Mouse (Mus musculus): ENCODE measurements around the gene Rfc4. TPM values are rescaled to one million over a fixed set of nuclear protein-coding genes. Genes with fewer than 3 reads are reported as not detected.

Rfc4 gene
- polyA plus RNA-seq, 1 experiment = 18.9 TPM

- Histone ChIP-seq H3K79me2 (ENCODE audit: control insufficient read depth, insufficient read depth) (peaks cover 41% of the 10 kb centered on the region), H3ac (ENCODE audit: control insufficient read depth, insufficient read length) (no peak overlapping the region), H3K4me2 (ENCODE audit: low read depth) (no peak overlapping the region), H3K27me3 (ENCODE audit: control insufficient read depth, insufficient read depth, insufficient read length) (no peaks in the 10 kb centered on the region), H3K36me3 (ENCODE audit: control insufficient read depth, insufficient read depth) (peaks cover 63% of the 10 kb centered on the region), H3K4me3 (no peak overlapping the region)
- TF ChIP-seq CEBPB (IDR thresholded peaks at IDR 0.05; ENCODE audit: insufficient read depth, poor library complexity, severe bottlenecking) (no peak), POLR2AphosphoS2 (IDR thresholded peaks at IDR 0.05; ENCODE audit: insufficient read length, low read depth) (peak; percentile 23), POLR2A (IDR thresholded peaks at IDR 0.05; ENCODE audit: insufficient read length, low read depth) (no peak), USF1 (IDR thresholded peaks at IDR 0.05; ENCODE audit: low read depth) (no peak), MAX (IDR thresholded peaks at IDR 0.05; ENCODE audit: low read depth) (no peak), TCF3 (IDR thresholded peaks at IDR 0.05; ENCODE audit: insufficient read length, low read depth) (no peak)
These were observed 14.6 kb downstream of the Rfc4 start for GRCm38 (mm10) chr16:23112861-23113435.

GRCm38 (mm10) chr16:23112348-23112747, 15.2 kb downstream of the Rfc4 start:
- Histone ChIP-seq H3K27me3 (ENCODE audit: control insufficient read depth, insufficient read depth, insufficient read length) (no peaks in the 10 kb centered on the region), H3K4me2 (ENCODE audit: low read depth) (no peak overlapping the region), H3ac (ENCODE audit: control insufficient read depth, insufficient read length) (no peak overlapping the region), H3K79me2 (ENCODE audit: control insufficient read depth, insufficient read depth) (peaks cover 46% of the 10 kb centered on the region), H3K4me3 (no peak overlapping the region), H3K36me3 (ENCODE audit: control insufficient read depth, insufficient read depth) (peaks cover 63% of the 10 kb centered on the region)
- no peak for TF ChIP-seq TCF12 (IDR thresholded peaks at IDR 0.05; ENCODE audit: insufficient read depth, poor library complexity, severe bottlenecking)
- TF ChIP-seq MAX (IDR thresholded peaks at IDR 0.05; ENCODE audit: low read depth) = no peak
- TF ChIP-seq CEBPB (IDR thresholded peaks at IDR 0.05; ENCODE audit: insufficient read depth, poor library complexity, severe bottlenecking) = no peak
- no peak for TF ChIP-seq SRF (IDR thresholded peaks at IDR 0.05; ENCODE audit: control insufficient read depth, insufficient read length, low read depth)
- TF ChIP-seq POLR2A (IDR thresholded peaks at IDR 0.05; ENCODE audit: insufficient read length, low read depth) = no peak
- TF ChIP-seq REST (IDR thresholded peaks at IDR 0.05; ENCODE audit: insufficient read depth, insufficient read length) = no peak
- no peak for TF ChIP-seq MYOD1 (IDR thresholded peaks at IDR 0.05; ENCODE audit: control insufficient read depth in 1 of 3, insufficient read length in 2 of 3, low read depth in 2 of 3)
- TF ChIP-seq MYOG (IDR thresholded peaks at IDR 0.05; ENCODE audit: control insufficient read depth in 1 of 3, insufficient read depth in 1 of 3, insufficient read length in 2 of 3, low read depth in 2 of 3) = no peak
- no peak for TF ChIP-seq E2F4 (IDR thresholded peaks at IDR 0.05; ENCODE audit: insufficient read depth)
- TF ChIP-seq USF1 (IDR thresholded peaks at IDR 0.05; ENCODE audit: low read depth) = no peak

GRCm38 (mm10) chr16:23109350-23110280, 17.9 kb downstream of the Rfc4 start:
- Histone ChIP-seq H3K27me3 (ENCODE audit: control insufficient read depth, insufficient read depth, insufficient read length) (no peaks in the 10 kb centered on the region), H3K36me3 (ENCODE audit: control insufficient read depth, insufficient read depth) (peaks cover 53% of the 10 kb centered on the region), H3K4me3 (peak overlapping the region; percentile 99), H3K79me2 (ENCODE audit: control insufficient read depth, insufficient read depth) (peaks cover 46% of the 10 kb centered on the region), H3ac (ENCODE audit: control insufficient read depth, insufficient read length) (no peak overlapping the region), H3K4me2 (ENCODE audit: low read depth) (peak overlapping the region; percentile 97)
- TF ChIP-seq SRF (IDR thresholded peaks at IDR 0.05; ENCODE audit: control insufficient read depth, insufficient read length, low read depth) (no peak), CEBPB (IDR thresholded peaks at IDR 0.05; ENCODE audit: insufficient read depth, poor library complexity, severe bottlenecking) (0 out of 2 replicates have a peak, but pooled peaks have one; percentile 22)

- Histone ChIP-seq H3K36me3 (ENCODE audit: control insufficient read depth, insufficient read depth) (peaks cover 51% of the 10 kb centered on the region), H3ac (ENCODE audit: control insufficient read depth, insufficient read length) (peak overlapping the region; percentile 80), H3K4me2 (ENCODE audit: low read depth) (peak overlapping the region; percentile 97), H3K27me3 (ENCODE audit: control insufficient read depth, insufficient read depth, insufficient read length) (no peaks in the 10 kb centered on the region), H3K4me3 (peak overlapping the region; percentile 99), H3K79me2 (ENCODE audit: control insufficient read depth, insufficient read depth) (peaks cover 46% of the 10 kb centered on the region)
- TF ChIP-seq MAX (IDR thresholded peaks at IDR 0.05; ENCODE audit: low read depth) (no peak), E2F4 (IDR thresholded peaks at IDR 0.05; ENCODE audit: insufficient read depth) (no peak), TCF12 (IDR thresholded peaks at IDR 0.05; ENCODE audit: insufficient read depth, poor library complexity, severe bottlenecking) (no peak), POLR2AphosphoS2 (IDR thresholded peaks at IDR 0.05; ENCODE audit: insufficient read length, low read depth) (peak; percentile 50)
These were observed 18.6 kb downstream of the Rfc4 start for GRCm38 (mm10) chr16:23108943-23109342.

- Histone ChIP-seq H3K4me2 (ENCODE audit: low read depth) (peak overlapping the region; percentile 97), H3ac (ENCODE audit: control insufficient read depth, insufficient read length) (peak overlapping the region; percentile 80), H3K79me2 (ENCODE audit: control insufficient read depth, insufficient read depth) (peaks cover 46% of the 10 kb centered on the region), H3K27me3 (ENCODE audit: control insufficient read depth, insufficient read depth, insufficient read length) (no peaks in the 10 kb centered on the region), H3K36me3 (ENCODE audit: control insufficient read depth, insufficient read depth) (peaks cover 47% of the 10 kb centered on the region), H3K4me3 (peak overlapping the region; percentile 99)
- TF ChIP-seq POLR2A (IDR thresholded peaks at IDR 0.05; ENCODE audit: insufficient read length, low read depth) (peak; percentile 95), CEBPB (IDR thresholded peaks at IDR 0.05; ENCODE audit: insufficient read depth, poor library complexity, severe bottlenecking) (no peak), MAX (IDR thresholded peaks at IDR 0.05; ENCODE audit: low read depth) (no peak), POLR2AphosphoS2 (IDR thresholded peaks at IDR 0.05; ENCODE audit: insufficient read length, low read depth) (peak; percentile 93)
These were observed 19.4 kb downstream of the Rfc4 start for GRCm38 (mm10) chr16:23107946-23108759.

Data from myocyte (in vitro differentiated cells).